Mouse (Mus musculus) lung, embryonic 14.5 days (tissue): ENCODE measurements at regions not wholly inside any gene's neighbourhood (a gene's known extent, or its start where the extent isn't known, plus 50 kb on each side); places are given as distances from the start of the nearest gene placed in this dataset.

Source experiments
- ATAC-seq: fragments of 200-750 bp; cut with Nextera tagmentation; 2 replicates; pipeline ENCODE4 v1.8.0; 2017; ENCODE audit warnings: mild to moderate bottlenecking, moderate TSS enrichment, moderate library complexity; ENCODE audit not compliant: insufficient read depth
- DNase-seq: peaks from one replicate; pipeline ENCODE4 v3.0.0-alpha.2; 2015
- H3K27ac ChIP-seq: fragments of 300-500 bp; sonication (generic); 2 replicates; pipeline ENCODE4 v1.5.1; 2014; ENCODE audit warnings: low read depth, mild to moderate bottlenecking, moderate library complexity
- H3K27me3 ChIP-seq: fragments of 300-500 bp; sonication (generic); 2 replicates; pipeline ENCODE4 v1.6.1; 2014; ENCODE audit warnings: low read length, control low read depth; ENCODE audit not compliant: insufficient read depth
- H3K36me3 ChIP-seq: fragments of 300-500 bp; sonication (generic); 2 replicates; pipeline ENCODE4 v1.6.1; 2014; ENCODE audit warnings: control low read depth; ENCODE audit not compliant: insufficient read depth
- H3K4me1 ChIP-seq: fragments of 300-500 bp; sonication (generic); 2 replicates; pipeline ENCODE4 v1.6.1; 2014; ENCODE audit warnings: antibody characterized with exemption, control low read depth; ENCODE audit not compliant: insufficient read depth
- H3K4me2 ChIP-seq: fragments of 300-500 bp; sonication (generic); 2 replicates; pipeline ENCODE4 v1.6.1; 2014; ENCODE audit warnings: mild to moderate bottlenecking
- H3K4me3 ChIP-seq: fragments of 300-500 bp; sonication (generic); 2 replicates; pipeline ENCODE4 v1.5.1; 2014; ENCODE audit warnings: low read depth, low read length
- H3K9ac ChIP-seq: fragments of 300-500 bp; sonication (generic); 2 replicates; pipeline ENCODE4 v1.6.1; 2014
- H3K9me3 ChIP-seq: fragments of 300-500 bp; sonication (generic); 2 replicates; pipeline ENCODE4 v1.6.1; 2016; ENCODE audit warnings: low read depth, low read length, control low read depth
- CTCF ChIP-seq: IDR thresholded peaks from 2 replicates; pipeline ENCODE4 v1.5.1; 2016; ENCODE audit warnings: antibody characterized with exemption, low read depth
- WGBS: fragments of 180-500 bp; shearing (Covaris S2); extraction: QIAGEN DNeasy Blood & Tissue Kit; methylation state at CpG from one replicate; pipeline ENCODE4 v1.1.7; 2014; 5-methylcytosine and 5-hydroxymethylcytosine counted together

DNA sequence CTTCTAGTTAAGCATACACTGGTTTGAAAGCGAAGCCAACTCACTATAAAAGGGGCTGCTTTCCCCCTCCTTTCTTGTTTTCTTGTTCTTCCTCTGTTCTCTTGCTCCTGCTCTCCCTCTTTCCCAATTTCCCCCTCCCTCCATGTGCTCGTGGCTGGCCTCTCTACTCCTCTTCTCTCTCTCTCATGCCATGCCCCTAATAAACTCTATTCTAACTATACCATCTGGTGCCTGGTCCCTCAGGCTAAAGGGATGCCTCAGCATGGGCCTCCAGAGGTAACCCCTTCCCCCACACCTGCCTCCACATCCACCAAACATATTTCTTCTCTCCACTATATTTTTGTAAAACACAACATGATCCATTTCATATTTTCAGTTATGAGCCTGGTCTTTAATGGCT, 210.1 kb downstream of the Gja1 start:
- H3K4me3 ChIP-seq: no peak overlapping the region
- no peak for DNase-seq
- no peak overlapping the region for H3K4me2 ChIP-seq
- no peaks in the 10 kb centered on the region for H3K27me3 ChIP-seq
- no peaks in the 10 kb centered on the region for H3K4me1 ChIP-seq
- TF ChIP-seq CTCF: no peak
- ATAC-seq: no peak
- H3K9ac ChIP-seq: no peak overlapping the region
- no peaks in the 10 kb centered on the region for H3K9me3 ChIP-seq
- H3K27ac ChIP-seq: no peak overlapping the region
- H3K36me3 ChIP-seq: no peaks in the 10 kb centered on the region
- WGBS: 55% methylated on average over 2 of the region's 2 CpGs

DNA sequence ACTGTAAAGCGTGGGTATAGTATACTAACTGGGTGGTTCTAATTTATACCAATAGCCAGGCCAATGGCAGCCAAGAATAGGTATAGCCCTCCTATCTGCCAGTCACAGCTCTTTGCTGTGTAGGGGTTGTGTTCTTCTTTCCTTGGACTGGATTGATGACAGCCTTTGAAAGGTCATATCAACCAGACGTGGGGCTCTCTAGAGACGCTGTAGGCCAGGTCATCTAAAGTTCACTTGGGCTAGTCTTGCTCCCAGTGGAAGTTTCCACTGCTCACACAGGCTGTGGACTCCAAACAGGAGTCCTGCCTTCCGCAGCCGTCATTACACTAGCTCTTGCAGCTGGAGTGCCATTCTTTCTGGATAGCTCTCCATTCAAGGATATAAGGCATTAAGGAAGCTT, 220.3 kb downstream of the Gja1 start:
- no peak for TF ChIP-seq CTCF
- Histone ChIP-seq H3K9ac (no peak overlapping the region), H3K4me1 (no peaks in the 10 kb centered on the region), H3K4me2 (no peak overlapping the region), H3K27me3 (no peaks in the 10 kb centered on the region), H3K4me3 (no peak overlapping the region), H3K36me3 (no peaks in the 10 kb centered on the region), H3K27ac (no peak overlapping the region), H3K9me3 (no peaks in the 10 kb centered on the region)
- ATAC-seq (no peak), DNase-seq (no peak)
- 40% methylated on average over 5 of the region's 5 CpGs for WGBS

DNA sequence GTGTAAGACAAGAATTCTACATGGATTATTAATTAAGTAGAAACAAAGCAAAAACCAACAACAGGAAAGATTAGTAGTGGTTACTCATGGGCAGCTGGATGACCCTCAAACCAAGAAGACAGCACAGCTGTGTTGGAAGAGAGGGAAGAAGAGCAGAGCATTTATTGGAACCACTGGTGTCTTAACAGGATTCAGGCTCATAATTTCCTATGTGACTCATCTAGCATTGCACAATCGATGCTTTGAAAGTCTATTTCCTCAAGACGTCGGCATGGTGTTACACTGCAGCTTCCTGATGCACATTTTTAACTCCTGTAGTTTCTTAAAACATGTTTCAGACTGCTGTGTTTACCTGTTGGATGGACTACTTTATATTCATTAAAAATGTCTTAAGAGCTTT, 221.1 kb downstream of the Gja1 start:
- no peak overlapping the region for H3K9ac ChIP-seq
- no peaks in the 10 kb centered on the region for H3K27me3 ChIP-seq
- no peaks in the 10 kb centered on the region for H3K36me3 ChIP-seq
- no peak overlapping the region for H3K4me3 ChIP-seq
- WGBS: 56% methylated on average over 3 of the region's 3 CpGs
- H3K4me1 ChIP-seq: no peaks in the 10 kb centered on the region
- no peak overlapping the region for H3K27ac ChIP-seq
- no peak overlapping the region for H3K4me2 ChIP-seq
- no peak for TF ChIP-seq CTCF
- H3K9me3 ChIP-seq: no peaks in the 10 kb centered on the region
- ATAC-seq (no peak), DNase-seq (peak; percentile 57)

GRCm38 (mm10) chr10:56599923-56600322, 222.8 kb downstream of the Gja1 start:
- Histone ChIP-seq H3K4me3 (no peak overlapping the region), H3K9ac (no peak overlapping the region), H3K36me3 (no peaks in the 10 kb centered on the region), H3K27ac (no peak overlapping the region), H3K9me3 (no peaks in the 10 kb centered on the region), H3K4me2 (no peak overlapping the region), H3K4me1 (no peaks in the 10 kb centered on the region), H3K27me3 (no peaks in the 10 kb centered on the region)
- ATAC-seq (no peak), DNase-seq (peak; percentile 13)
- 58% methylated on average over 4 of the region's 4 CpGs for WGBS
- no peak for TF ChIP-seq CTCF

GRCm38 (mm10) chr10:56611564-56612288, 234.6 kb downstream of the Gja1 start:
- H3K9me3 ChIP-seq: no peaks in the 10 kb centered on the region
- H3K27ac ChIP-seq: no peak overlapping the region
- H3K27me3 ChIP-seq: no peaks in the 10 kb centered on the region
- no peak for TF ChIP-seq CTCF
- H3K4me3 ChIP-seq: no peak overlapping the region
- WGBS: 63% methylated on average over 8 of the region's 8 CpGs
- ATAC-seq (no peak), DNase-seq (no peak)
- no peaks in the 10 kb centered on the region for H3K36me3 ChIP-seq
- no peak overlapping the region for H3K9ac ChIP-seq
- no peaks in the 10 kb centered on the region for H3K4me1 ChIP-seq
- H3K4me2 ChIP-seq: no peak overlapping the region

DNA sequence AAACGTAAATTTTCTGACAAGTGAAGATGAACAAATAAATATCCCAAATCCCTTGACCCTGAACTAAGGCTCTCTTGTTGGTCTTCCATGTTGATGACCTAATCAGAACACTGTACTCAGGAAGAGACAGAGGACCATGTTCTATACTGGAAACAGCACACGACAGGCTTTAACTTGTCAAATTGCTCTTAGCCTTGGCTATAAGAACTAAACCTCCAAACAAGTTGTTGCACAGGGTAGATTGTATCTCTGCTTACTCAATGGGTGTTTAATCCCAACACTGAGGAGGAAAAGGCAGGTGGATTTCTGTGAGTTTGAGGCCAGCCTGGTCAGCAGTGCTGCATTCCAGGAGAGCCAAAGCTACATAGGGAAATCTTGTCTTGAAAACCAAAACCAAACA, 265.5 kb downstream of the Gja1 start:
- no peak for TF ChIP-seq CTCF
- ATAC-seq: no peak
- WGBS: 59% methylated on average over 2 of the region's 2 CpGs
- no peak overlapping the region for H3K27ac ChIP-seq
- H3K36me3 ChIP-seq: no peaks in the 10 kb centered on the region
- no peaks in the 10 kb centered on the region for H3K4me1 ChIP-seq
- no peak overlapping the region for H3K4me3 ChIP-seq
- no peak overlapping the region for H3K9ac ChIP-seq
- no peaks in the 10 kb centered on the region for H3K9me3 ChIP-seq
- H3K27me3 ChIP-seq: no peaks in the 10 kb centered on the region
- no peak overlapping the region for H3K4me2 ChIP-seq
- DNase-seq: no peak

GRCm38 (mm10) chr10:56643376-56644135, 266.4 kb downstream of the Gja1 start:
- Histone ChIP-seq H3K36me3 (no peaks in the 10 kb centered on the region), H3K27me3 (no peaks in the 10 kb centered on the region), H3K4me1 (no peaks in the 10 kb centered on the region), H3K9me3 (no peaks in the 10 kb centered on the region), H3K4me2 (no peak overlapping the region), H3K27ac (no peak overlapping the region), H3K4me3 (no peak overlapping the region), H3K9ac (no peak overlapping the region)
- TF ChIP-seq CTCF: no peak
- DNase-seq (no peak), ATAC-seq (no peak)
- WGBS: 51% methylated on average over 12 of the region's 12 CpGs
